Mouse (Mus musculus): ENCODE results near the gene Olfr640. TPM values are rescaled to one million over a fixed set of nuclear protein-coding genes. Genes with fewer than 3 reads are reported as not detected.

Gene Olfr640
- not detected in 2 replicates for polyA plus RNA-seq (2016; fragmentation: Nextera tagmentation; extraction: Ambion mirVana)

DNA sequence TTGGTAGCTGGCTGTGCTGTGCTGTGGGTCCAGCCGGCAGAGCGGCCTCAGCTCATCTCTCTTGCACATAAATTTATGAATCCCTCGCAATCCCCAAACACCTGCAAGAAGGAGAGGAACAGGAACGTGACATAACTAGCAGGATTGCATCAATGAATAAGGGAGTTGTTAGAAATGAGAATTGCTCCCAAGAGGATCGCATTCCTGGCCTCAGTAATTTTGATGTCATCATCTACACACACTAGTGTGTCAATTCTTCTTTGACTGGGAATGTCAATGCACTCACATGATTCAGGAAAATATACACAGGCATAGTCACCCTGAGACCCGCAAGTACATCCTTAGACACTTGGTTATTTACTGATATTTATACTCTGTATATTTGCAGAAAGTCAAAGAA is at the start of gene Olfr640:
TSS of gene Olfr640 (minus strand) at position 101 of the 400 bp plus-strand sequence.
- H3K36me3 ChIP-seq = no peaks in the 10 kb centered on the region
- H3K4me2 ChIP-seq (replicated peaks) = no peak within 1 kb of the TSS
- ATAC-seq (ENCODE audit: low FRiP score, low read depth) = no peak
- no peak within 1 kb of the TSS for H3K4me3 ChIP-seq
- H3K4me1 ChIP-seq = no peaks in the 10 kb centered on the region
- no peak within 1 kb of the TSS for H3K27ac ChIP-seq (replicated peaks)
- no peaks in the 10 kb centered on the region for H3K27me3 ChIP-seq
- H3K9ac ChIP-seq (replicated peaks) = no peak within 1 kb of the TSS
- WGBS = 87% methylated on average over 6 of the region's 6 CpGs
- no peaks in the 10 kb centered on the region for H3K9me3 ChIP-seq

DNA sequence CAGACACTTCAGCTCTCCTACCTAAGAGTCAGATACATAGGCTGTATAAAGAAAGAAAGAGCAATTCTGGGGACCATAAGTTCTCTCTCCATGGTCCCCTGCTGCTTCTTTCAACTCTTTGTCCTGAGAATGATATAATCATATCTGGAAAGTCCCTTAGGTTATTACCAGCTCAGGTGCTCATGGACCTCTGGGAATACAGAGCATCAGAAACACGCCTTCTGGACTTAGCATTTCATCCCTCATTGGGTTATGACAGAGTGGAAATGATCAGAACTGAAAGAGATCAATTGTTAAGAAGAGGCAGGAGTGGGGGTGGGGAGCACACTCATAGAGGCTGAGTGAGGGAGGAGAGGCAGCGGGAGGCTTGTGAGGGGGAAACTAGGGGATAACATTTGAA is 46.4 kb upstream of the Olfr640 start, which contains the start of gene Olfr644:
TSS of gene Olfr644 (minus strand) at position 101 of the 400 bp plus-strand sequence.
- no peaks in the 10 kb centered on the region for H3K36me3 ChIP-seq
- no peak within 1 kb of the TSS for H3K27ac ChIP-seq (replicated peaks)
- H3K9ac ChIP-seq (replicated peaks) = no peak within 1 kb of the TSS
- H3K4me3 ChIP-seq = no peak within 1 kb of the TSS
- H3K4me2 ChIP-seq (replicated peaks) = no peak within 1 kb of the TSS
- H3K4me1 ChIP-seq = no peaks in the 10 kb centered on the region
- WGBS = 73% methylated on average over 2 of the region's 2 CpGs
- no peak for ATAC-seq (ENCODE audit: low FRiP score, low read depth)
- 0 out of 2 replicates have a peak, but pooled peaks cover 3% of the 10 kb centered on the region for H3K9me3 ChIP-seq
- no peaks in the 10 kb centered on the region for H3K27me3 ChIP-seq

- Histone ChIP-seq H3K4me1 (no peaks in the 10 kb centered on the region), H3K4me3 (no peak within 1 kb of the TSS), H3K4me2 (replicated peaks) (no peak within 1 kb of the TSS), H3K9me3 (no peaks in the 10 kb centered on the region), H3K36me3 (no peaks in the 10 kb centered on the region), H3K27ac (replicated peaks) (no peak within 1 kb of the TSS), H3K27me3 (no peaks in the 10 kb centered on the region), H3K9ac (replicated peaks) (no peak within 1 kb of the TSS)
- ATAC-seq (ENCODE audit: low FRiP score, low read depth) = no peak
- 43% methylated on average over 2 of the region's 2 CpGs for WGBS
These were observed 36.0 kb upstream of the Olfr640 start, which contains the start of gene 4930516K23Rik for GRCm38 (mm10) chr7:104061345-104061744. Gene 4930516K23Rik (minus strand): TSS chr7:104061445.

DNA sequence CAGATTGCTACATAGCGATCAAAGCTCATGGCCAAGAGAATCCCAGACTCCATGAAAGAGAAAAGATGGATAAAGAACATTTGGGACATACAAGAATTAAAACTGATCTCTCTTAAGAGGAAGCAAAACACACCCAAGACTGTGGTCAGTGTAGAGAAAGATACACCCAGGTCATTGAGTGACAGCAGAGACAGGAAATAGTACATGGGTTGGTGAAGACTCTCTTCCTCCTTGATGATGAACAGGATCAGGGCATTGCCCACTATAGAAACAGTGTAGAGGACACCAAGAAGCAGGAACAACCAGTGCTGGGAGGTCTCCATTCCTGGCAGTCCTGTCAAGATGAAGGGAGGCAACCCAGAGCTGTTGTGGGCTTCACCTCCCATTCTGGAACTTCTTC is 33.8 kb upstream of the Olfr640 start:
- Histone ChIP-seq H3K27ac (replicated peaks) (no peak overlapping the region), H3K4me1 (no peaks in the 10 kb centered on the region), H3K36me3 (no peaks in the 10 kb centered on the region), H3K9me3 (no peaks in the 10 kb centered on the region), H3K4me2 (replicated peaks) (no peak overlapping the region), H3K27me3 (no peaks in the 10 kb centered on the region), H3K9ac (replicated peaks) (no peak overlapping the region), H3K4me3 (no peak overlapping the region)
- 88% methylated on average over 1 of the region's 1 CpGs for WGBS
- no peak for ATAC-seq (ENCODE audit: low FRiP score, low read depth)

GRCm38 (mm10) chr7:104052566-104052965 is 27.2 kb upstream of the Olfr640 start, which contains the start of gene Olfr642:
Gene Olfr642 (minus strand): TSS chr7:104052666.
- no peaks in the 10 kb centered on the region for H3K9me3 ChIP-seq
- 60% methylated on average over 1 of the region's 1 CpGs for WGBS
- H3K27ac ChIP-seq (replicated peaks) = no peak within 1 kb of the TSS

GRCm38 (mm10) chr7:104050745-104051144 is 25.4 kb upstream of the Olfr640 start:
- Histone ChIP-seq H3K27me3 (no peaks in the 10 kb centered on the region), H3K4me1 (no peaks in the 10 kb centered on the region), H3K27ac (replicated peaks) (no peak overlapping the region), H3K9me3 (no peaks in the 10 kb centered on the region), H3K4me3 (no peak overlapping the region), H3K36me3 (no peaks in the 10 kb centered on the region), H3K9ac (replicated peaks) (no peak overlapping the region), H3K4me2 (replicated peaks) (no peak overlapping the region)
- WGBS = 91% methylated on average over 4 of the region's 4 CpGs
- ATAC-seq (ENCODE audit: low FRiP score, low read depth) = no peak

More at GRCm38 (mm10) chr7:104052566-104052965, 27.2 kb upstream of the Olfr640 start, which contains the start of gene Olfr642:
- Histone ChIP-seq H3K4me2 (replicated peaks) (no peak within 1 kb of the TSS), H3K4me3 (no peak within 1 kb of the TSS), H3K9ac (replicated peaks) (no peak within 1 kb of the TSS), H3K36me3 (no peaks in the 10 kb centered on the region), H3K4me1 (no peaks in the 10 kb centered on the region), H3K27me3 (no peaks in the 10 kb centered on the region)
- ATAC-seq (ENCODE audit: low FRiP score, low read depth) = no peak

GRCm38 (mm10) chr7:104035145-104035544 is 9.8 kb upstream of the Olfr640 start, which contains the start of gene Olfr641:
Gene Olfr641 (plus strand): TSS chr7:104035445.
- no peaks in the 10 kb centered on the region for H3K27me3 ChIP-seq
- no peak for ATAC-seq (ENCODE audit: low FRiP score, low read depth)
- WGBS = 79% methylated on average over 1 of the region's 1 CpGs

GRCm38 (mm10) chr7:104026978-104027377 is 1.6 kb upstream of the Olfr640 start:
- Histone ChIP-seq H3K4me3 (no peak overlapping the region), H3K27me3 (no peaks in the 10 kb centered on the region), H3K4me2 (replicated peaks) (no peak overlapping the region), H3K4me1 (no peaks in the 10 kb centered on the region), H3K9me3 (no peaks in the 10 kb centered on the region), H3K36me3 (no peaks in the 10 kb centered on the region), H3K27ac (replicated peaks) (no peak overlapping the region), H3K9ac (replicated peaks) (no peak overlapping the region)
- 81% methylated on average over 3 of the region's 3 CpGs for WGBS
- no peak for ATAC-seq (ENCODE audit: low FRiP score, low read depth)

More at GRCm38 (mm10) chr7:104035145-104035544, 9.8 kb upstream of the Olfr640 start, which contains the start of gene Olfr641:
- H3K4me1 ChIP-seq = no peaks in the 10 kb centered on the region
- H3K36me3 ChIP-seq = no peaks in the 10 kb centered on the region
- no peak within 1 kb of the TSS for H3K27ac ChIP-seq (replicated peaks)
- H3K9ac ChIP-seq (replicated peaks) = no peak within 1 kb of the TSS
- no peak within 1 kb of the TSS for H3K4me3 ChIP-seq
- H3K4me2 ChIP-seq (replicated peaks) = no peak within 1 kb of the TSS
- H3K9me3 ChIP-seq = no peaks in the 10 kb centered on the region

DNA sequence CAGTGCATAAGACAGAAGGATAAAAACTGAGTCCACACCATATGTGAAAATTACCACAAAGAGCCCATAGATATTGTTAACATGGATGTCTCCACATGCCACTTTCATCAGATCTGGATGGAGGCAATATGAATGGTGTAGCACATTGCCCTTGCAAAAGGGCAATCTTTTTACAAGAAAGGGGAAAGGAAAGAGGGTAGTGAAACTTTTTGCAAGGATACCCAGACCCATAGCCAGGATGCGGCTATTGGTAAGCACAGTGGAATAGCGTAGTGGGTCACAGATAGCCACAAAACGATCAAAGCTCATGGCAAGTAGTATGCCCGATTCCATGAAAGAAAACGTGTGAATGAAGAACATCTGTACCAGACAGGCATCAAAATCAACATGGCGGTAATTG is 3.7 kb downstream of the Olfr640 start:
- Histone ChIP-seq H3K4me1 (no peaks in the 10 kb centered on the region), H3K27ac (replicated peaks) (no peak overlapping the region), H3K27me3 (no peaks in the 10 kb centered on the region), H3K9me3 (no peaks in the 10 kb centered on the region), H3K9ac (replicated peaks) (no peak overlapping the region), H3K36me3 (no peaks in the 10 kb centered on the region), H3K4me2 (replicated peaks) (no peak overlapping the region), H3K4me3 (no peak overlapping the region)
- ATAC-seq (ENCODE audit: low FRiP score, low read depth) = no peak
- WGBS = 94% methylated on average over 6 of the region's 6 CpGs

GRCm38 (mm10) chr7:104018953-104019352 is 6.4 kb downstream of the Olfr640 start:
- H3K9ac ChIP-seq (replicated peaks) = no peak overlapping the region
- H3K4me1 ChIP-seq = no peaks in the 10 kb centered on the region
- H3K4me2 ChIP-seq (replicated peaks) = no peak overlapping the region
- H3K36me3 ChIP-seq = no peaks in the 10 kb centered on the region
- ATAC-seq (ENCODE audit: low FRiP score, low read depth) = no peak
- no peaks in the 10 kb centered on the region for H3K27me3 ChIP-seq
- 85% methylated on average over 1 of the region's 1 CpGs for WGBS
- no peaks in the 10 kb centered on the region for H3K9me3 ChIP-seq
- H3K27ac ChIP-seq (replicated peaks) = no peak overlapping the region
- no peak overlapping the region for H3K4me3 ChIP-seq

GRCm38 (mm10) chr7:104017203-104017602 is 8.2 kb downstream of the Olfr640 start, which contains the start of gene Olfr639:
Gene Olfr639 (minus strand): TSS chr7:104017303.
- ATAC-seq (ENCODE audit: low FRiP score, low read depth) = no peak
- Histone ChIP-seq H3K4me3 (no peak within 1 kb of the TSS), H3K27ac (replicated peaks) (no peak within 1 kb of the TSS), H3K27me3 (no peaks in the 10 kb centered on the region), H3K9ac (replicated peaks) (no peak within 1 kb of the TSS), H3K4me2 (replicated peaks) (no peak within 1 kb of the TSS), H3K4me1 (no peaks in the 10 kb centered on the region), H3K9me3 (no peaks in the 10 kb centered on the region), H3K36me3 (no peaks in the 10 kb centered on the region)

- no peaks in the 10 kb centered on the region for H3K9me3 ChIP-seq
- no peak overlapping the region for H3K4me2 ChIP-seq (replicated peaks)
- H3K9ac ChIP-seq (replicated peaks) = no peak overlapping the region
- no peak for ATAC-seq (ENCODE audit: low FRiP score, low read depth)
- H3K36me3 ChIP-seq = no peaks in the 10 kb centered on the region
- no peaks in the 10 kb centered on the region for H3K27me3 ChIP-seq
- H3K4me3 ChIP-seq = no peak overlapping the region
- H3K4me1 ChIP-seq = no peaks in the 10 kb centered on the region
- H3K27ac ChIP-seq (replicated peaks) = no peak overlapping the region
These were observed 26.2 kb downstream of the Olfr640 start for GRCm38 (mm10) chr7:103999124-103999523.

- no peaks in the 10 kb centered on the region for H3K9me3 ChIP-seq
- no peak within 1 kb of the TSS for H3K4me2 ChIP-seq (replicated peaks)
- H3K36me3 ChIP-seq = no peaks in the 10 kb centered on the region
- no peaks in the 10 kb centered on the region for H3K4me1 ChIP-seq
- no peak within 1 kb of the TSS for H3K27ac ChIP-seq (replicated peaks)
- no peak within 1 kb of the TSS for H3K9ac ChIP-seq (replicated peaks)
- H3K27me3 ChIP-seq = no peaks in the 10 kb centered on the region
- no peak for ATAC-seq (ENCODE audit: low FRiP score, low read depth)
- H3K4me3 ChIP-seq = no peak within 1 kb of the TSS
These were observed 26.9 kb downstream of the Olfr640 start, which contains the start of gene Olfr638 for GRCm38 (mm10) chr7:103998446-103998845. Gene Olfr638 (plus strand): TSS chr7:103998746.

Data from midbrain, embryonic 12.5 days (tissue).